Mouse (Mus musculus): ENCODE measurements around the gene Zmpste24. TPM values are rescaled to one million over a fixed set of nuclear protein-coding genes. Genes with fewer than 3 reads are reported as not detected.

Zmpste24 gene
- polyA plus RNA-seq, 1 experiment from 2014 or later = 25.2 TPM

GRCm38 (mm10) chr4:121042472-121042871 lies 55.6 kb downstream of the Zmpste24 start:
- no peak overlapping the region for H3K4me3 ChIP-seq (ENCODE audit: low read depth, low read length)
- no peaks in the 10 kb centered on the region for H3K9me3 ChIP-seq (ENCODE audit: control insufficient read depth, low read depth, low read length)
- 74% methylated on average over 5 of the region's 5 CpGs for WGBS
- no peaks in the 10 kb centered on the region; the same call in 1 of the 2 replicates for H3K36me3 ChIP-seq (ENCODE audit: control insufficient read depth, insufficient read depth, low read length)
- no peak overlapping the region for H3K4me2 ChIP-seq (replicated peaks; ENCODE audit: low read depth, low read length)
- H3K27ac ChIP-seq (ENCODE audit: low read length) = peak overlapping the region; percentile 87; the same call in 1 of the 2 replicates
- H3K27me3 ChIP-seq (ENCODE audit: control insufficient read depth, insufficient read depth, low read length) = no peaks in the 10 kb centered on the region
- no peak overlapping the region for H3K9ac ChIP-seq (replicated peaks; ENCODE audit: low read depth, low read length)
- no peak for ATAC-seq (ENCODE audit: insufficient number of reproducible peaks, insufficient read depth, low FRiP score, low read depth)
- peaks cover 17% of the 10 kb centered on the region for H3K4me1 ChIP-seq (ENCODE audit: control insufficient read depth, insufficient read depth, low read length)

GRCm38 (mm10) chr4:121040897-121041671 lies 57.0 kb downstream of the Zmpste24 start:
- no peaks in the 10 kb centered on the region for H3K27me3 ChIP-seq (ENCODE audit: control insufficient read depth, insufficient read depth, low read length)
- no peak overlapping the region for H3K4me3 ChIP-seq (ENCODE audit: low read depth, low read length)
- H3K27ac ChIP-seq (ENCODE audit: low read length) = peak overlapping the region; percentile 87
- no peaks in the 10 kb centered on the region for H3K9me3 ChIP-seq (ENCODE audit: control insufficient read depth, low read depth, low read length)
- H3K36me3 ChIP-seq (ENCODE audit: control insufficient read depth, insufficient read depth, low read length) = no peaks in the 10 kb centered on the region; the same call in 1 of the 2 replicates
- WGBS = 9% methylated on average over 18 of the region's 18 CpGs
- peaks cover 17% of the 10 kb centered on the region for H3K4me1 ChIP-seq (ENCODE audit: control insufficient read depth, insufficient read depth, low read length)
- peak overlapping the region; percentile 31; the same call in 1 of the 2 replicates for H3K4me2 ChIP-seq (replicated peaks; ENCODE audit: low read depth, low read length)
- H3K9ac ChIP-seq (replicated peaks; ENCODE audit: low read depth, low read length) = no peak overlapping the region
- ATAC-seq (ENCODE audit: insufficient number of reproducible peaks, insufficient read depth, low FRiP score, low read depth) = peak; percentile 80

GRCm38 (mm10) chr4:121040323-121040722 lies 57.7 kb downstream of the Zmpste24 start:
- Histone ChIP-seq H3K4me1 (ENCODE audit: control insufficient read depth, insufficient read depth, low read length) (peaks cover 17% of the 10 kb centered on the region), H3K4me3 (ENCODE audit: low read depth, low read length) (peak overlapping the region; percentile 35; the same call in 1 of the 2 replicates), H3K27me3 (ENCODE audit: control insufficient read depth, insufficient read depth, low read length) (no peaks in the 10 kb centered on the region), H3K4me2 (replicated peaks; ENCODE audit: low read depth, low read length) (peak overlapping the region; percentile 62), H3K9me3 (ENCODE audit: control insufficient read depth, low read depth, low read length) (no peaks in the 10 kb centered on the region), H3K9ac (replicated peaks; ENCODE audit: low read depth, low read length) (peak overlapping the region; percentile 48; the same call in 1 of the 2 replicates), H3K36me3 (ENCODE audit: control insufficient read depth, insufficient read depth, low read length) (no peaks in the 10 kb centered on the region), H3K27ac (ENCODE audit: low read length) (peak overlapping the region; percentile 87; the same call in 1 of the 2 replicates)
- 63% methylated on average over 14 of the region's 14 CpGs for WGBS
- ATAC-seq (ENCODE audit: insufficient number of reproducible peaks, insufficient read depth, low FRiP score, low read depth) = no peak

- 2% methylated on average over 46 of the region's 46 CpGs for WGBS
- ATAC-seq (ENCODE audit: insufficient number of reproducible peaks, insufficient read depth, low FRiP score, low read depth) = no peak
Measured at GRCm38 (mm10) chr4:121039331-121040115, 58.5 kb downstream of the Zmpste24 start, which contains the start of gene Col9a2. Col9a2 (plus strand) TSS chr4:121039385.

GRCm38 (mm10) chr4:121033006-121033405 lies 65.0 kb downstream of the Zmpste24 start:
- no peaks in the 10 kb centered on the region for H3K27me3 ChIP-seq (ENCODE audit: control insufficient read depth, insufficient read depth, low read length)
- ATAC-seq (ENCODE audit: insufficient number of reproducible peaks, insufficient read depth, low FRiP score, low read depth) = no peak

More at GRCm38 (mm10) chr4:121039331-121040115, 58.5 kb downstream of the Zmpste24 start, which contains the start of gene Col9a2:
- Histone ChIP-seq H3K9me3 (ENCODE audit: control insufficient read depth, low read depth, low read length) (no peaks in the 10 kb centered on the region), H3K36me3 (ENCODE audit: control insufficient read depth, insufficient read depth, low read length) (no peaks in the 10 kb centered on the region), H3K4me3 (ENCODE audit: low read depth, low read length) (peak within 1 kb of the TSS; percentile 35), H3K4me2 (replicated peaks; ENCODE audit: low read depth, low read length) (peak within 1 kb of the TSS; percentile 62), H3K27ac (ENCODE audit: low read length) (no peak within 1 kb of the TSS), H3K27me3 (ENCODE audit: control insufficient read depth, insufficient read depth, low read length) (no peaks in the 10 kb centered on the region), H3K4me1 (ENCODE audit: control insufficient read depth, insufficient read depth, low read length) (peaks cover 17% of the 10 kb centered on the region), H3K9ac (replicated peaks; ENCODE audit: low read depth, low read length) (peak within 1 kb of the TSS; percentile 48; the same call in 1 of the 2 replicates)

GRCm38 (mm10) chr4:121031440-121031839 lies 66.6 kb downstream of the Zmpste24 start:
- WGBS = 51% methylated on average over 4 of the region's 4 CpGs
- no peak for ATAC-seq (ENCODE audit: insufficient number of reproducible peaks, insufficient read depth, low FRiP score, low read depth)

More at GRCm38 (mm10) chr4:121033006-121033405, 65.0 kb downstream of the Zmpste24 start:
- WGBS = 85% methylated on average over 2 of the region's 2 CpGs
- Histone ChIP-seq H3K9me3 (ENCODE audit: control insufficient read depth, low read depth, low read length) (no peaks in the 10 kb centered on the region), H3K9ac (replicated peaks; ENCODE audit: low read depth, low read length) (no peak overlapping the region), H3K36me3 (ENCODE audit: control insufficient read depth, insufficient read depth, low read length) (no peaks in the 10 kb centered on the region), H3K4me2 (replicated peaks; ENCODE audit: low read depth, low read length) (no peak overlapping the region), H3K4me3 (ENCODE audit: low read depth, low read length) (no peak overlapping the region), H3K27ac (ENCODE audit: low read length) (no peak overlapping the region), H3K4me1 (ENCODE audit: control insufficient read depth, insufficient read depth, low read length) (no peaks in the 10 kb centered on the region)

GRCm38 (mm10) chr4:121029632-121030031 lies 68.4 kb downstream of the Zmpste24 start:
- Histone ChIP-seq H3K4me3 (ENCODE audit: low read depth, low read length) (no peak overlapping the region), H3K27me3 (ENCODE audit: control insufficient read depth, insufficient read depth, low read length) (no peaks in the 10 kb centered on the region), H3K27ac (ENCODE audit: low read length) (no peak overlapping the region), H3K4me2 (replicated peaks; ENCODE audit: low read depth, low read length) (no peak overlapping the region), H3K36me3 (ENCODE audit: control insufficient read depth, insufficient read depth, low read length) (no peaks in the 10 kb centered on the region), H3K9me3 (ENCODE audit: control insufficient read depth, low read depth, low read length) (no peaks in the 10 kb centered on the region), H3K9ac (replicated peaks; ENCODE audit: low read depth, low read length) (no peak overlapping the region), H3K4me1 (ENCODE audit: control insufficient read depth, insufficient read depth, low read length) (no peaks in the 10 kb centered on the region)
- WGBS = 69% methylated on average over 3 of the region's 3 CpGs
- no peak for ATAC-seq (ENCODE audit: insufficient number of reproducible peaks, insufficient read depth, low FRiP score, low read depth)

More at GRCm38 (mm10) chr4:121031440-121031839, 66.6 kb downstream of the Zmpste24 start:
- no peak overlapping the region for H3K4me3 ChIP-seq (ENCODE audit: low read depth, low read length)
- H3K9me3 ChIP-seq (ENCODE audit: control insufficient read depth, low read depth, low read length) = no peaks in the 10 kb centered on the region
- no peak overlapping the region for H3K4me2 ChIP-seq (replicated peaks; ENCODE audit: low read depth, low read length)
- H3K27ac ChIP-seq (ENCODE audit: low read length) = no peak overlapping the region
- no peaks in the 10 kb centered on the region for H3K36me3 ChIP-seq (ENCODE audit: control insufficient read depth, insufficient read depth, low read length)
- H3K9ac ChIP-seq (replicated peaks; ENCODE audit: low read depth, low read length) = no peak overlapping the region
- H3K27me3 ChIP-seq (ENCODE audit: control insufficient read depth, insufficient read depth, low read length) = no peaks in the 10 kb centered on the region
- H3K4me1 ChIP-seq (ENCODE audit: control insufficient read depth, insufficient read depth, low read length) = no peaks in the 10 kb centered on the region

- ATAC-seq (ENCODE audit: insufficient number of reproducible peaks, insufficient read depth, low FRiP score, low read depth) = no peak
- Histone ChIP-seq H3K9ac (replicated peaks; ENCODE audit: low read depth, low read length) (no peak overlapping the region), H3K4me2 (replicated peaks; ENCODE audit: low read depth, low read length) (no peak overlapping the region), H3K4me3 (ENCODE audit: low read depth, low read length) (no peak overlapping the region), H3K36me3 (ENCODE audit: control insufficient read depth, insufficient read depth, low read length) (no peaks in the 10 kb centered on the region), H3K4me1 (ENCODE audit: control insufficient read depth, insufficient read depth, low read length) (no peaks in the 10 kb centered on the region), H3K27ac (ENCODE audit: low read length) (no peak overlapping the region), H3K9me3 (ENCODE audit: control insufficient read depth, low read depth, low read length) (no peaks in the 10 kb centered on the region), H3K27me3 (ENCODE audit: control insufficient read depth, insufficient read depth, low read length) (no peaks in the 10 kb centered on the region)
- 32% methylated on average over 14 of the region's 14 CpGs for WGBS
Measured at GRCm38 (mm10) chr4:121028659-121029392, 69.2 kb downstream of the Zmpste24 start.

Data from stomach, embryonic 14.5 days (tissue).